ENCODE assay signal across 23 mouse cellular contexts in genomic region chr7:127901772-127902171, GRCm38 (mm10). TPM values are rescaled to one million over a fixed set of nuclear protein-coding genes. Genes with fewer than 3 reads are reported as not detected.
"Had no signal": no experiment of that assay in that cellular context is flagged by ENCODE, and none has a peak within 500 bp of the region (broad histone marks: within the 10 kb centered on the region; RNA-seq: fewer than 3 reads in every experiment).

No protein-coding gene starts in this region.

- DNase-seq: retina, postnatal 1 day; right cerebral cortex, adult 18-20 months; right cerebral cortex, postnatal 14 days; right cerebral cortex, postnatal 25 days; right cerebral cortex, postnatal 4 days; spleen, adult 18-20 months; thymus, adult 18-20 months; thymus, adult 2 months; thymus, postnatal 14 days; thymus, postnatal 25 days; thymus, postnatal 36 days; thymus, postnatal 4 days had no signal

- H3K27ac ChIP-seq: neural tube, embryonic 15.5 days; stomach, embryonic 15.5 days; stomach, postnatal 0 days had no signal

- H3K9me3 ChIP-seq: neural tube, embryonic 15.5 days; stomach, embryonic 15.5 days had no signal

- H3K4me2 ChIP-seq: neural tube, embryonic 15.5 days; stomach, embryonic 15.5 days had no signal

- H3K9ac ChIP-seq: neural tube, embryonic 15.5 days; stomach, embryonic 15.5 days had no signal

- H3K27me3 ChIP-seq: neural tube, embryonic 15.5 days; stomach, embryonic 15.5 days had no signal

- H3K4me3 ChIP-seq: neural tube, embryonic 15.5 days; stomach, embryonic 15.5 days had no signal

RNA-seq across cellular contexts. Expression of gene Gm21974, which starts 6.5 kb away (rescaled TPM):
- total RNA-seq: neutrophil, adult 5-6 weeks had no signal
- polyA plus RNA-seq: neural tube, embryonic 15.5 days; small intestine, adult 2 months; spleen, adult 2 months; stomach, embryonic 14.5 days; stomach, embryonic 15.5 days; stomach, embryonic 16.5 days; stomach, postnatal 0 days; testis, adult 2 months; thymus, adult 2 months; thymus, postnatal 0 days; urinary bladder, adult 2 months had no signal

RNA-seq across cellular contexts. Expression of gene Prss53, which starts 11.0 kb away (rescaled TPM):
- total RNA-seq: neutrophil, adult 5-6 weeks had no signal
